Mouse (Mus musculus): Measurements from ENCODE around the gene Gadd45b. TPM values are rescaled to one million over a fixed set of nuclear protein-coding genes. Genes with fewer than 3 reads are reported as not detected.

Gene Gadd45b
- polyA plus RNA-seq (2015; fragmentation: Nextera tagmentation; extraction: Ambion mirVana), result 1.6 and 1.8 TPM in 2 replicates

DNA sequence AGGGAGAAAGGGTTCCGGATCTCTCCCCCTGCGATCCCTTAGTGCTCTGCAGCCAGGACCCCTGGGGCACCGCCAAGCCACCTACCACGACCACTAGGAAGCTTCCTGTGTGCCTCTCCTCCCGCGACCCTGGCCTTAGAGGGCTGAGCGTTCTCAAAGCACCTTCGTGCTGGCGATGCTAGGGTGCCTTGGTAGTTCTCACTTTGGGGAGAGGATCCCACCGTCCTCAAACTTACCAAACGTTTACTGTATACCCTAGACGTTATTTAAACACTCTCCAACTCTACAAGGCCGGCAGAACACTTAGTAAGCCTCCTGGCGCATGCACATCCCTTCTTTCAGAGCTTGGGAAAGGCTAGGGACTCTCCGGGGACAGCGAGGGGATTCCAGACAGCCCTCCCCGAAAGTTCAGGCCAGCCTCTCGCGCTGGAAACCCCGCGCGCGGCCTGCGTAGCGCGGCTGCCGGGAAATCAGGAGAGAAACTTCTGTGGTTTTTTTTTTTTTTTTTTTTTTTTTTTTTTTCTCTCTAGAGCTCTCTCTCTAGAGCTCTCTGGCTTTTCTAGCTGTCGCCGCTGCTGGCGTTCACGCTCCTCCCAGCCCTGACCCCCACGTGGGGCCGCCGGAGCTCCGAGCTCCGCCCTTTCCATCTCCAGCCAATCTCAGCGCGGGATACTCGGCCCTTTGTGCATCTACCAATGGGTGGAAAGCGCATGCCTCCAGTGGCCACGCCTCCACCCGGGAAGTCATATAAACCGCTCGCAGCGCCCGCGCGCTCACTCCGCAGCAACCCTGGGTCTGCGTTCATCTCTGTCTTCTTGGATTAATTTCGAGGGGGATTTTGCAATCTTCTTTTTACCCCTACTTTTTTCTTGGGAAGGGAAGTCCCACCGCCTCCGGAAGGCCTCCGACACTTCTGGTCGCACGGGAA is at the start of gene Gadd45b:
Gene Gadd45b (plus strand): TSS at position 775 of the 928 bp plus-strand sequence.
- Histone ChIP-seq H3K9ac (peak within 1 kb of the TSS; percentile 68), H3K27me3 (peaks cover 56% of the 10 kb centered on the region), H3K27ac (peak within 1 kb of the TSS; percentile 63), H3K9me3 (replicated peaks) (no peaks in the 10 kb centered on the region), H3K4me1 (replicated peaks) (peaks cover 63% of the 10 kb centered on the region), H3K4me2 (peak within 1 kb of the TSS; percentile 86), H3K36me3 (no peaks in the 10 kb centered on the region), H3K4me3 (replicated peaks) (peak within 1 kb of the TSS; percentile 59)
- DNase-seq (peak; percentile 96), ATAC-seq (ENCODE audit: low read depth) (peak; percentile 83)
- under 1% methylated on average over 56 of the region's 56 CpGs for WGBS (ENCODE audit: insufficient replicate concordance)

DNA sequence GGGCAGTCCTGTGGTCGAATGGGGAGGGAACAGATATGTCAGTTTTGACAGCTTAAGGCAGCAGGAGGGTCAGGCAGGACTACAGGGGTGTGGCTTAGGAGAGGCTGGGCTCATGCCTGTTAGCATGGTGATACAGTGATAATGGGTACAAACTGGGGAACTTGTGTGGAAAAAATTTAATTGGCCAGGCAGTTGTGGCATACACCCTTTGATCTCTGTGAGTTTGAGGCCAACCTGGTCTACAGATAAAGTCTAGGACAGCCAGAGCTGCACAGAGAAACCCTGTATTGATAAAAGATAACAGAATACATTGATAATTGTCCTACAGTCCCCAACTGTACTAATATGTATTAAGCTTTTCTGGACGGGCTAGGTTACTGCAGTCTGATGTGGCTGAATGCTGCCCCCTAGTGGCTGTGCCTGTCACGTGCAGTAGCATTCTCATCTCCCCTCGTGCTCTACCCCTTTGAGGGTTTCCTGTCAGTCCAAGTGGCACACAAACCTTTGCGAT is 49.7 kb upstream of the Gadd45b start:
- peak overlapping the region; percentile 43 for H3K4me2 ChIP-seq
- H3K4me1 ChIP-seq (replicated peaks), result peaks cover 49% of the 10 kb centered on the region
- ATAC-seq (ENCODE audit: low read depth) (peak; percentile 93), DNase-seq (peak; percentile 76)
- 3% methylated on average over 5 of the region's 5 CpGs for WGBS (ENCODE audit: insufficient replicate concordance)
- H3K9me3 ChIP-seq (replicated peaks), result no peaks in the 10 kb centered on the region
- H3K27me3 ChIP-seq, result peaks cover 4% of the 10 kb centered on the region; the same call in 1 of the 2 replicates
- 0 out of 2 replicates have a peak overlapping the region, but pooled peaks have one; percentile 2 for H3K4me3 ChIP-seq (replicated peaks)
- H3K27ac ChIP-seq, result peak overlapping the region; percentile 83
- H3K36me3 ChIP-seq, result no peaks in the 10 kb centered on the region
- H3K9ac ChIP-seq, result peak overlapping the region; percentile 40

GRCm38 (mm10) chr10:80880901-80881300 is 49.0 kb upstream of the Gadd45b start:
- peak overlapping the region; percentile 83 for H3K27ac ChIP-seq
- H3K4me2 ChIP-seq, result peak overlapping the region; percentile 43
- H3K9me3 ChIP-seq (replicated peaks), result no peaks in the 10 kb centered on the region
- no peak for ATAC-seq (ENCODE audit: low read depth)
- H3K9ac ChIP-seq, result 0 out of 2 replicates have a peak overlapping the region, but pooled peaks have one; percentile 27
- DNase-seq, result no peak
- WGBS (ENCODE audit: insufficient replicate concordance), result 74% methylated on average over 2 of the region's 2 CpGs
- H3K27me3 ChIP-seq, result peaks cover 10% of the 10 kb centered on the region
- peaks cover 46% of the 10 kb centered on the region for H3K4me1 ChIP-seq (replicated peaks)
- no peak overlapping the region for H3K4me3 ChIP-seq (replicated peaks)
- no peaks in the 10 kb centered on the region for H3K36me3 ChIP-seq

GRCm38 (mm10) chr10:80881301-80881700 is 48.6 kb upstream of the Gadd45b start:
- Histone ChIP-seq H3K9ac (no peak overlapping the region), H3K4me3 (replicated peaks) (no peak overlapping the region), H3K36me3 (no peaks in the 10 kb centered on the region), H3K4me1 (replicated peaks) (peaks cover 43% of the 10 kb centered on the region), H3K4me2 (no peak overlapping the region), H3K27ac (no peak overlapping the region), H3K9me3 (replicated peaks) (no peaks in the 10 kb centered on the region), H3K27me3 (peaks cover 11% of the 10 kb centered on the region)
- DNase-seq (peak; percentile 75), ATAC-seq (ENCODE audit: low read depth) (no peak)
- WGBS (ENCODE audit: insufficient replicate concordance), result 17% methylated on average over 10 of the region's 10 CpGs

GRCm38 (mm10) chr10:80887181-80887580 is 42.7 kb upstream of the Gadd45b start:
- Histone ChIP-seq H3K27me3 (peaks cover 51% of the 10 kb centered on the region), H3K4me3 (replicated peaks) (no peak overlapping the region), H3K36me3 (no peaks in the 10 kb centered on the region), H3K9me3 (replicated peaks) (no peaks in the 10 kb centered on the region), H3K4me1 (replicated peaks) (no peaks in the 10 kb centered on the region), H3K4me2 (no peak overlapping the region), H3K9ac (no peak overlapping the region), H3K27ac (no peak overlapping the region)
- 52% methylated on average over 11 of the region's 11 CpGs for WGBS (ENCODE audit: insufficient replicate concordance)
- no peak for ATAC-seq (ENCODE audit: low read depth)
- DNase-seq, result no peak

GRCm38 (mm10) chr10:80895100-80895499 is 34.8 kb upstream of the Gadd45b start:
- peaks cover 21% of the 10 kb centered on the region for H3K36me3 ChIP-seq
- peaks cover 9% of the 10 kb centered on the region for H3K27me3 ChIP-seq
- no peak overlapping the region for H3K27ac ChIP-seq
- H3K9me3 ChIP-seq (replicated peaks), result no peaks in the 10 kb centered on the region
- peaks cover 30% of the 10 kb centered on the region for H3K4me1 ChIP-seq (replicated peaks)
- no peak overlapping the region for H3K4me2 ChIP-seq
- no peak overlapping the region for H3K9ac ChIP-seq
- DNase-seq (no peak), ATAC-seq (ENCODE audit: low read depth) (no peak)
- 79% methylated on average over 7 of the region's 7 CpGs for WGBS (ENCODE audit: insufficient replicate concordance)
- no peak overlapping the region for H3K4me3 ChIP-seq (replicated peaks)

GRCm38 (mm10) chr10:80895697-80896096 is 34.2 kb upstream of the Gadd45b start:
- H3K36me3 ChIP-seq, result peaks cover 21% of the 10 kb centered on the region
- DNase-seq (no peak), ATAC-seq (ENCODE audit: low read depth) (no peak)
- no peaks in the 10 kb centered on the region for H3K9me3 ChIP-seq (replicated peaks)
- no peak overlapping the region for H3K4me3 ChIP-seq (replicated peaks)
- H3K9ac ChIP-seq, result no peak overlapping the region
- H3K27ac ChIP-seq, result no peak overlapping the region
- 56% methylated on average over 6 of the region's 6 CpGs for WGBS (ENCODE audit: insufficient replicate concordance)
- H3K4me2 ChIP-seq, result no peak overlapping the region
- H3K27me3 ChIP-seq, result peaks cover 3% of the 10 kb centered on the region
- peaks cover 30% of the 10 kb centered on the region for H3K4me1 ChIP-seq (replicated peaks)

- Histone ChIP-seq H3K4me1 (replicated peaks) (peaks cover 37% of the 10 kb centered on the region), H3K27me3 (no peaks in the 10 kb centered on the region), H3K9me3 (replicated peaks) (no peaks in the 10 kb centered on the region), H3K9ac (no peak overlapping the region), H3K4me3 (replicated peaks) (no peak overlapping the region), H3K4me2 (no peak overlapping the region), H3K27ac (no peak overlapping the region), H3K36me3 (peaks cover 21% of the 10 kb centered on the region)
- 64% methylated on average over 24 of the region's 24 CpGs for WGBS (ENCODE audit: insufficient replicate concordance)
- DNase-seq (no peak), ATAC-seq (ENCODE audit: low read depth) (no peak)
Observed at GRCm38 (mm10) chr10:80896581-80897485, 33.0 kb upstream of the Gadd45b start.

DNA sequence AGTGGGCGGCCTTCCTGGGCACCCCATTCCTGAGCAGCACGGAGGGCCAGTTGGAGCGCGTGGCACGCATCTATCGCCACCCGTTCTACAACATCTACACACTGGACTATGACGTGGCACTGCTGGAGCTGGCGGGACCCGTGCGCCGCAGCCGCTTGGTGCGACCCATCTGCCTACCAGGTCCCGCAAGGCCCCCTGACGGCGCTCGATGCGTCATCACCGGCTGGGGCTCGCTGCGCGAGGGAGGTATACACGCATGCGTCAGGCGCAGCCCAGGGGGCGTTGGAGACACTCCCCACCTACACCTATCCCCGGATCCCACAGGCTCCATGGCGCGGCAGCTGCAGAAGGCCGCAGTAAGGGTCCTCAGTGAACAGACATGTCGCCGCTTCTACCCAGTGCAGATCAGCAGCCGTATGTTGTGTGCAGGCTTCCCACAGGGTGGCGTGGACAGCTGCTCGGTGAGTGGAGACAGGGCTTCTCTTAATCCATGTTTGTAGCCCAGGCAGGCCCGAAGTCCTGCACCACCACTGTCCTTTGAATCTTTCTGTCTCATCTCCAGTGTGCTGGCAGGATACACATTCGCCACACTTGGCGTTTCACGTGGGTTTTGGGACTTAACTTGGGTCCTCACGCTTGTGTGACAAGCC is 31.9 kb upstream of the Gadd45b start:
- H3K4me2 ChIP-seq, result peak overlapping the region; percentile 31
- no peaks in the 10 kb centered on the region for H3K9me3 ChIP-seq (replicated peaks)
- no peak overlapping the region; the same call in 1 of the 2 replicates for H3K27ac ChIP-seq
- no peak overlapping the region for H3K4me3 ChIP-seq (replicated peaks)
- peak overlapping the region; percentile 7; the same call in 1 of the 2 replicates for H3K9ac ChIP-seq
- peaks cover 28% of the 10 kb centered on the region for H3K36me3 ChIP-seq
- no peaks in the 10 kb centered on the region for H3K27me3 ChIP-seq
- 57% methylated on average over 41 of the region's 41 CpGs for WGBS (ENCODE audit: insufficient replicate concordance)
- DNase-seq (no peak), ATAC-seq (ENCODE audit: low read depth) (no peak)
- H3K4me1 ChIP-seq (replicated peaks), result peaks cover 37% of the 10 kb centered on the region

DNA sequence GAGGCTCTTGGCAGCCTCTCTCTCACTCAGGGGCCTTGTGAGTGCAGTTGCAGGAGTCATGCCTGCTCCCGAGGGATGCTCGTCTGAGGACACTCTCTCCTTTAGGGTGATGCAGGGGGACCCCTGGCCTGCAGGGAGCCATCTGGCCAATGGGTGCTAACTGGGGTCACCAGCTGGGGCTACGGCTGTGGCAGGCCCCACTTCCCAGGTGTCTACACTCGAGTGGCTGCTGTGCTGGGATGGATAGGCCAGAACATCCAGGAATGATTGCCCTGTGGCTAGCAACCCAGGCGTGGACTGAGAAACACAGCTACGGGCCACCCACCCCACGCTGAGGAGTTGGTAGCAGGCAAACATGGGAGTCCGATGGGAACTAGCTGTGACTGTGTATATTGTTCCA is 30.8 kb upstream of the Gadd45b start:
- Histone ChIP-seq H3K27ac (no peak overlapping the region), H3K9ac (peak overlapping the region; percentile 83), H3K4me2 (peak overlapping the region; percentile 89), H3K4me3 (replicated peaks) (peak overlapping the region; percentile 79), H3K27me3 (no peaks in the 10 kb centered on the region), H3K9me3 (replicated peaks) (no peaks in the 10 kb centered on the region), H3K4me1 (replicated peaks) (peaks cover 37% of the 10 kb centered on the region), H3K36me3 (peaks cover 39% of the 10 kb centered on the region)
- DNase-seq, result no peak
- WGBS (ENCODE audit: insufficient replicate concordance), result 79% methylated on average over 8 of the region's 8 CpGs
- no peak for ATAC-seq (ENCODE audit: low read depth)
